Mouse (Mus musculus) liver, embryonic 14.5 days (tissue): ENCODE measurements around the gene Slc9a3.

Experiments used
- CTCF ChIP-seq: IDR thresholded peaks from 2 replicates; pipeline ENCODE4 v1.5.1; 2016; ENCODE audit warnings: antibody characterized with exemption, low read depth, control low read depth
- EP300 ChIP-seq: IDR thresholded peaks from 2 replicates; pipeline ENCODE4 v1.6.1; 2016; ENCODE audit warnings: antibody characterized with exemption, low read depth

GRCm38 (mm10) chr13:74144120-74144884 is 23.0 kb downstream of the Slc9a3 start:
- TF ChIP-seq CTCF (no peak), EP300 (no peak)
